Mouse (Mus musculus) lung, adult 2 months (tissue): ENCODE results near the gene Gse1.

Experiments used
- CTCF ChIP-seq: fragments of 200-500 bp; IDR thresholded peaks from 2 replicates; pipeline ENCODE4 v1.5.1; 2011; ENCODE audit warnings: mild to moderate bottlenecking, low read length, control low read depth; ENCODE audit not compliant: insufficient read depth
- POLR2A ChIP-seq: fragments of 200-500 bp; IDR thresholded peaks from 2 replicates; pipeline ENCODE4 v1.6.1; 2011; ENCODE audit warnings: low read depth, mild to moderate bottlenecking, control low read depth, low read length, borderline replicate concordance; ENCODE audit errors: extremely low read depth

DNA sequence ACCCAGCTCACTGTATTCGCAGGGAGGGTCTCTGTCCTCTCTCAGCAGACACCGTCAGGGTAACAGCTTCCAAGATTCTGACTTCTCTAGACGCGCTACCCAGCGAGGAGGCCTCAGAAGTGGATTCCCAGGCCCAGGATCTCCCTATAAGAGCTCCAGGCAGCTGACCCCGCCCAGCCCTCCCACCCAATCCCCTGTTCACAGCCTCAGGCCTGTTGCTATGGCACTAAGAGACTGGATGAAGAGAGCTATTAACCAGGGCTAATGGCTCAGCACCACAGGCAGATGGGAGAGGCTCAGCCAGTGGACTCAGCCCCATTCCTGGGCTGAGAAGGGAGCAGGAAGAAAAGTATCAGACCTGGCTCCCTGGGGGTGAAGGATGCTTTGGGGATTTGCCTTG, 374.4 kb downstream of the Gse1 start:
- TF ChIP-seq CTCF (no peak), POLR2A (no peak)
